Mouse (Mus musculus) lung, postnatal 0 days (tissue): ENCODE results near the gene Mllt10. TPM values are rescaled to one million over a fixed set of nuclear protein-coding genes. Genes with fewer than 3 reads are reported as not detected.
"Not testable (repeated sequence)": the region's sequence is repeated elsewhere in the genome, so short reads cannot be mapped to it uniquely, and the experiment has no call there.

ENCODE experiments used
- ATAC-seq: fragments of 200-750 bp; cut with Nextera tagmentation; 2 replicates; pipeline ENCODE4 v1.8.0; 2017; ENCODE audit warnings: moderate library complexity
- DNase-seq: peaks from one replicate; pipeline ENCODE4 v3.0.0-alpha.2; 2016; ENCODE audit warnings: low spot score
- H3K27ac ChIP-seq: fragments of 300-500 bp; sonication (generic); 2 replicates; pipeline ENCODE4 v1.5.1; 2014; ENCODE audit warnings: antibody characterized with exemption, mild to moderate bottlenecking, low read length, mixed read lengths
- H3K27me3 ChIP-seq: fragments of 300-500 bp; sonication (generic); replicated peaks from 2 replicates; pipeline ENCODE4 v1.6.1; 2014; ENCODE audit warnings: low read length, mixed read lengths; ENCODE audit not compliant: insufficient read depth
- H3K36me3 ChIP-seq: fragments of 300-500 bp; sonication (generic); 2 replicates; pipeline ENCODE4 v1.6.1; 2014; ENCODE audit warnings: low read length, mixed read lengths; ENCODE audit not compliant: insufficient read depth
- H3K4me1 ChIP-seq: fragments of 300-500 bp; sonication (generic); 2 replicates; pipeline ENCODE4 v1.6.1; 2014; ENCODE audit warnings: antibody characterized with exemption, low read depth, low read length, mixed read lengths; ENCODE audit not compliant: insufficient read depth
- H3K4me2 ChIP-seq: fragments of 300-500 bp; sonication (generic); replicated peaks from 2 replicates; pipeline ENCODE4 v1.6.1; 2014; ENCODE audit warnings: low read depth, mild to moderate bottlenecking, low read length, moderate library complexity, mixed read lengths
- H3K4me3 ChIP-seq: fragments of 300-500 bp; sonication (generic); 2 replicates; pipeline ENCODE4 v1.5.1; 2014; ENCODE audit warnings: low read depth, low read length
- H3K9ac ChIP-seq: fragments of 300-500 bp; sonication (generic); replicated peaks from 2 replicates; pipeline ENCODE4 v1.6.1; 2014; ENCODE audit warnings: low read depth, mild to moderate bottlenecking
- H3K9me3 ChIP-seq: fragments of 300-500 bp; sonication (generic); 2 replicates; pipeline ENCODE4 v1.6.1; 2016; ENCODE audit warnings: low read length, mixed read lengths
- CTCF ChIP-seq: IDR thresholded peaks from 2 replicates; pipeline ENCODE4 v1.5.1; 2016; ENCODE audit warnings: antibody characterized with exemption, mild to moderate bottlenecking
- EP300 ChIP-seq: IDR thresholded peaks from 2 replicates; pipeline ENCODE4 v1.6.1; 2016; ENCODE audit warnings: antibody characterized with exemption, mild to moderate bottlenecking, control low read depth
- WGBS: fragments of 180-500 bp; shearing (Covaris S2); extraction: QIAGEN DNeasy Blood & Tissue Kit; methylation state at CpG from one replicate; pipeline ENCODE4 v1.1.7; 2014; 5-methylcytosine and 5-hydroxymethylcytosine counted together
- polyA plus RNA-seq: library from polyadenylated mRNA; unstranded; fragments of >200 nt; fragmentation: Nextera tagmentation; extraction: Ambion mirVana; gene quantifications from 2 replicates; pipeline ENCODE4 v1.2.1, GENCODE M21; 2015

Mllt10 gene
- polyA plus RNA-seq, 1 experiment from 2014 or later, result 35.1 TPM

GRCm38 (mm10) chr2:18065708-18066030 is 10.6 kb downstream of the Mllt10 start:
- Histone ChIP-seq H3K27ac (peak overlapping the region; percentile 99), H3K4me3 (peak overlapping the region; percentile 96), H3K4me2 (peak overlapping the region; percentile 79), H3K27me3 (no peaks in the 10 kb centered on the region), H3K9me3 (no peaks in the 10 kb centered on the region), H3K36me3 (no peaks in the 10 kb centered on the region), H3K4me1 (peaks cover 3% of the 10 kb centered on the region; the same call in 1 of the 2 replicates), H3K9ac (peak overlapping the region; percentile 93)
- ATAC-seq (no peak), DNase-seq (no peak)
- 7% methylated on average over 6 of the region's 6 CpGs for WGBS
- no peak for TF ChIP-seq EP300
- no peak for TF ChIP-seq CTCF

GRCm38 (mm10) chr2:18066436-18066835 is 11.4 kb downstream of the Mllt10 start:
- Histone ChIP-seq H3K27me3 (no peaks in the 10 kb centered on the region), H3K4me3 (no peak overlapping the region), H3K4me1 (peaks cover 3% of the 10 kb centered on the region; the same call in 1 of the 2 replicates), H3K4me2 (no peak overlapping the region; the same call in 1 of the 2 replicates), H3K9me3 (no peaks in the 10 kb centered on the region), H3K36me3 (no peaks in the 10 kb centered on the region), H3K27ac (no peak overlapping the region), H3K9ac (no peak overlapping the region)
- TF ChIP-seq CTCF (no peak), EP300 (no peak)
- DNase-seq, result no peak
- ATAC-seq, result no peak

GRCm38 (mm10) chr2:18068071-18068796 is 13.2 kb downstream of the Mllt10 start:
- no peak overlapping the region for H3K9ac ChIP-seq
- WGBS, result 89% methylated on average over 4 of the region's 4 CpGs
- ATAC-seq (no peak), DNase-seq (no peak)
- no peak overlapping the region for H3K27ac ChIP-seq
- no peaks in the 10 kb centered on the region for H3K27me3 ChIP-seq
- peaks cover 3% of the 10 kb centered on the region; the same call in 1 of the 2 replicates for H3K4me1 ChIP-seq
- no peaks in the 10 kb centered on the region for H3K36me3 ChIP-seq
- TF ChIP-seq EP300, result no peak
- TF ChIP-seq CTCF, result no peak
- H3K4me2 ChIP-seq, result no peak overlapping the region
- H3K4me3 ChIP-seq, result no peak overlapping the region
- H3K9me3 ChIP-seq, result no peaks in the 10 kb centered on the region

- DNase-seq (no peak), ATAC-seq (no peak)
- Histone ChIP-seq H3K4me3 (no peak overlapping the region), H3K27me3 (no peaks in the 10 kb centered on the region), H3K4me1 (no peaks in the 10 kb centered on the region), H3K4me2 (no peak overlapping the region), H3K9me3 (no peaks in the 10 kb centered on the region), H3K9ac (no peak overlapping the region), H3K27ac (no peak overlapping the region), H3K36me3 (peaks cover 8% of the 10 kb centered on the region; the same call in 1 of the 2 replicates)
- TF ChIP-seq EP300 (no peak), CTCF (no peak)
- 88% methylated on average over 2 of the region's 2 CpGs for WGBS
Measured at GRCm38 (mm10) chr2:18071947-18072346, 16.9 kb downstream of the Mllt10 start.

- DNase-seq, result no peak
- H3K4me2 ChIP-seq, result no peak overlapping the region
- H3K4me1 ChIP-seq, result no peaks in the 10 kb centered on the region
- 81% methylated on average over 2 of the region's 2 CpGs for WGBS
- H3K9ac ChIP-seq, result no peak overlapping the region
- no peaks in the 10 kb centered on the region for H3K9me3 ChIP-seq
- H3K36me3 ChIP-seq, result peaks cover 20% of the 10 kb centered on the region
- TF ChIP-seq CTCF (no peak), EP300 (no peak)
- ATAC-seq, result no peak
- no peaks in the 10 kb centered on the region for H3K27me3 ChIP-seq
- H3K4me3 ChIP-seq, result no peak overlapping the region
- no peak overlapping the region for H3K27ac ChIP-seq
Measured at GRCm38 (mm10) chr2:18080182-18080860, 25.3 kb downstream of the Mllt10 start.

GRCm38 (mm10) chr2:18087695-18088094 is 32.7 kb downstream of the Mllt10 start:
- not testable (repeated sequence) for H3K4me2 ChIP-seq, H3K9ac ChIP-seq, H3K27me3 ChIP-seq, H3K9me3 ChIP-seq, DNase-seq, ATAC-seq, H3K27ac ChIP-seq, H3K4me3 ChIP-seq, H3K4me1 ChIP-seq
- H3K36me3 ChIP-seq, result peaks cover 18% of the 10 kb centered on the region
- 93% methylated on average over 3 of the region's 3 CpGs for WGBS
